Mouse (Mus musculus): Measurements from ENCODE around the gene Hepacam2. TPM values are rescaled to one million over a fixed set of nuclear protein-coding genes. Genes with fewer than 3 reads are reported as not detected.

Gene Hepacam2
- polyA plus RNA-seq (2015; fragmentation: Nextera tagmentation; extraction: Ambion mirVana) = 1.3 and 1.4 TPM in 2 replicates

- peak within 1 kb of the TSS; percentile 52 for H3K4me3 ChIP-seq (ENCODE audit: low read depth, low read length)
- no peaks in the 10 kb centered on the region for H3K36me3 ChIP-seq (ENCODE audit: control insufficient read depth, insufficient read depth, low read length)
- H3K9ac ChIP-seq (ENCODE audit: low read length) = peak within 1 kb of the TSS; percentile 50
- H3K4me1 ChIP-seq (replicated peaks; ENCODE audit: control insufficient read depth, insufficient read depth) = no peaks in the 10 kb centered on the region
- ATAC-seq (ENCODE audit: low FRiP score, low TSS enrichment) (peak; percentile 99), DNase-seq (ENCODE audit: low spot score) (peak; percentile 91)
- under 1% methylated on average over 28 of the region's 28 CpGs for WGBS
- TF ChIP-seq EP300 (optimal IDR thresholded peaks at IDR 0.05) = no peak
- no peak for TF ChIP-seq CTCF (IDR thresholded peaks at IDR 0.05; ENCODE audit: low read depth)
- H3K27me3 ChIP-seq (ENCODE audit: control insufficient read depth, insufficient read depth, low read length) = no peaks in the 10 kb centered on the region
- H3K9me3 ChIP-seq (ENCODE audit: control insufficient read depth, low read length) = no peaks in the 10 kb centered on the region
- no peak within 1 kb of the TSS for H3K27ac ChIP-seq (replicated peaks)
- peak within 1 kb of the TSS; percentile 76 for H3K4me2 ChIP-seq (replicated peaks; ENCODE audit: low read depth)
These were observed at the start of gene Hepacam2, which contains the start of gene Vps50 for GRCm38 (mm10) chr6:3498162-3498848. Gene Hepacam2 (minus strand): TSS chr6:3498298. Gene Vps50 (plus strand): TSS chr6:3498382.

- H3K4me2 ChIP-seq (replicated peaks; ENCODE audit: low read depth) = no peak overlapping the region
- H3K9me3 ChIP-seq (ENCODE audit: control insufficient read depth, low read length) = no peaks in the 10 kb centered on the region
- DNase-seq (ENCODE audit: low spot score) = no peak
- H3K4me3 ChIP-seq (ENCODE audit: low read depth, low read length) = no peak overlapping the region
- TF ChIP-seq CTCF (IDR thresholded peaks at IDR 0.05; ENCODE audit: low read depth) = no peak
- no peak for TF ChIP-seq EP300 (optimal IDR thresholded peaks at IDR 0.05)
- 71% methylated on average over 1 of the region's 1 CpGs for WGBS
- H3K4me1 ChIP-seq (replicated peaks; ENCODE audit: control insufficient read depth, insufficient read depth) = no peaks in the 10 kb centered on the region
- H3K9ac ChIP-seq (ENCODE audit: low read length) = no peak overlapping the region
- no peaks in the 10 kb centered on the region for H3K27me3 ChIP-seq (ENCODE audit: control insufficient read depth, insufficient read depth, low read length)
- H3K36me3 ChIP-seq (ENCODE audit: control insufficient read depth, insufficient read depth, low read length) = peaks cover 3% of the 10 kb centered on the region; the same call in 1 of the 2 replicates
- no peak for ATAC-seq (ENCODE audit: low FRiP score, low TSS enrichment)
- no peak overlapping the region for H3K27ac ChIP-seq (replicated peaks)
These were observed 46.9 kb upstream of the Hepacam2 start for GRCm38 (mm10) chr6:3544970-3545369.

GRCm38 (mm10) chr6:3543862-3544261 is 45.8 kb upstream of the Hepacam2 start:
- no peak for TF ChIP-seq EP300 (optimal IDR thresholded peaks at IDR 0.05)
- TF ChIP-seq CTCF (IDR thresholded peaks at IDR 0.05; ENCODE audit: low read depth) = no peak
- Histone ChIP-seq H3K27me3 (ENCODE audit: control insufficient read depth, insufficient read depth, low read length) (no peaks in the 10 kb centered on the region), H3K9ac (ENCODE audit: low read length) (no peak overlapping the region), H3K4me1 (replicated peaks; ENCODE audit: control insufficient read depth, insufficient read depth) (no peaks in the 10 kb centered on the region), H3K9me3 (ENCODE audit: control insufficient read depth, low read length) (no peaks in the 10 kb centered on the region), H3K4me2 (replicated peaks; ENCODE audit: low read depth) (no peak overlapping the region), H3K27ac (replicated peaks) (no peak overlapping the region), H3K36me3 (ENCODE audit: control insufficient read depth, insufficient read depth, low read length) (peaks cover 3% of the 10 kb centered on the region; the same call in 1 of the 2 replicates), H3K4me3 (ENCODE audit: low read depth, low read length) (no peak overlapping the region)
- 83% methylated on average over 4 of the region's 4 CpGs for WGBS
- ATAC-seq (ENCODE audit: low FRiP score, low TSS enrichment) (no peak), DNase-seq (ENCODE audit: low spot score) (no peak)

GRCm38 (mm10) chr6:3539470-3539869 is 41.4 kb upstream of the Hepacam2 start:
- Histone ChIP-seq H3K9me3 (ENCODE audit: control insufficient read depth, low read length) (no peaks in the 10 kb centered on the region), H3K4me2 (replicated peaks; ENCODE audit: low read depth) (no peak overlapping the region), H3K4me1 (replicated peaks; ENCODE audit: control insufficient read depth, insufficient read depth) (no peaks in the 10 kb centered on the region), H3K4me3 (ENCODE audit: low read depth, low read length) (no peak overlapping the region), H3K27ac (replicated peaks) (no peak overlapping the region), H3K36me3 (ENCODE audit: control insufficient read depth, insufficient read depth, low read length) (no peaks in the 10 kb centered on the region), H3K27me3 (ENCODE audit: control insufficient read depth, insufficient read depth, low read length) (no peaks in the 10 kb centered on the region), H3K9ac (ENCODE audit: low read length) (no peak overlapping the region)
- DNase-seq (ENCODE audit: low spot score) = no peak
- ATAC-seq (ENCODE audit: low FRiP score, low TSS enrichment) = no peak
- TF ChIP-seq CTCF (IDR thresholded peaks at IDR 0.05; ENCODE audit: low read depth) (no peak), EP300 (optimal IDR thresholded peaks at IDR 0.05) (no peak)
- 66% methylated on average over 2 of the region's 2 CpGs for WGBS

- no peak for TF ChIP-seq CTCF (IDR thresholded peaks at IDR 0.05; ENCODE audit: low read depth)
- TF ChIP-seq EP300 (optimal IDR thresholded peaks at IDR 0.05) = no peak
- no peak overlapping the region for H3K4me2 ChIP-seq (replicated peaks; ENCODE audit: low read depth)
- WGBS = 41% methylated on average over 1 of the region's 1 CpGs
- no peak overlapping the region for H3K9ac ChIP-seq (ENCODE audit: low read length)
- H3K27ac ChIP-seq (replicated peaks) = no peak overlapping the region
- DNase-seq (ENCODE audit: low spot score) (no peak), ATAC-seq (ENCODE audit: low FRiP score, low TSS enrichment) (no peak)
- no peaks in the 10 kb centered on the region for H3K36me3 ChIP-seq (ENCODE audit: control insufficient read depth, insufficient read depth, low read length)
- H3K27me3 ChIP-seq (ENCODE audit: control insufficient read depth, insufficient read depth, low read length) = no peaks in the 10 kb centered on the region
- no peaks in the 10 kb centered on the region for H3K9me3 ChIP-seq (ENCODE audit: control insufficient read depth, low read length)
- no peak overlapping the region for H3K4me3 ChIP-seq (ENCODE audit: low read depth, low read length)
- H3K4me1 ChIP-seq (replicated peaks; ENCODE audit: control insufficient read depth, insufficient read depth) = no peaks in the 10 kb centered on the region
These were observed 38.0 kb upstream of the Hepacam2 start for GRCm38 (mm10) chr6:3536048-3536447.

GRCm38 (mm10) chr6:3531445-3531844 is 33.3 kb upstream of the Hepacam2 start:
- 66% methylated on average over 5 of the region's 5 CpGs for WGBS
- no peak overlapping the region for H3K4me3 ChIP-seq (ENCODE audit: low read depth, low read length)

More at GRCm38 (mm10) chr6:3531445-3531844, 33.3 kb upstream of the Hepacam2 start:
- no peak for TF ChIP-seq EP300 (optimal IDR thresholded peaks at IDR 0.05)
- TF ChIP-seq CTCF (IDR thresholded peaks at IDR 0.05; ENCODE audit: low read depth) = no peak
- no peaks in the 10 kb centered on the region for H3K27me3 ChIP-seq (ENCODE audit: control insufficient read depth, insufficient read depth, low read length)
- ATAC-seq (ENCODE audit: low FRiP score, low TSS enrichment) (no peak), DNase-seq (ENCODE audit: low spot score) (no peak)
- H3K27ac ChIP-seq (replicated peaks) = no peak overlapping the region
- no peak overlapping the region for H3K9ac ChIP-seq (ENCODE audit: low read length)
- H3K4me1 ChIP-seq (replicated peaks; ENCODE audit: control insufficient read depth, insufficient read depth) = no peaks in the 10 kb centered on the region
- H3K4me2 ChIP-seq (replicated peaks; ENCODE audit: low read depth) = no peak overlapping the region
- H3K9me3 ChIP-seq (ENCODE audit: control insufficient read depth, low read length) = no peaks in the 10 kb centered on the region
- no peaks in the 10 kb centered on the region for H3K36me3 ChIP-seq (ENCODE audit: control insufficient read depth, insufficient read depth, low read length)
